Mouse (Mus musculus) ES-E14 (cell line): ENCODE results near the gene Rab1a. TPM values are rescaled to one million over a fixed set of nuclear protein-coding genes. Genes with fewer than 3 reads are reported as not detected.
"Not testable (repeated sequence)": the region's sequence is repeated elsewhere in the genome, so short reads cannot be mapped to it uniquely, and the experiment has no call there.

ENCODE experiments used
- DNase-seq: peaks from one replicate; pipeline ENCODE4 v3.0.0-alpha.2; 2013; ENCODE audit warnings: low read depth, low spot score
- H3K27ac ChIP-seq: 2 replicates; pipeline ENCODE4 v1.5.1; 2012; ENCODE audit warnings: low read depth, mild to moderate bottlenecking, low read length, moderate library complexity, mixed read lengths; ENCODE audit not compliant: poor library complexity, insufficient read depth, severe bottlenecking
- H3K36me3 ChIP-seq: 2 replicates; pipeline ENCODE4 v1.6.1; 2012; ENCODE audit warnings: mild to moderate bottlenecking, low read length, moderate library complexity, mixed read lengths; ENCODE audit not compliant: control insufficient read depth, poor library complexity, insufficient read depth, severe bottlenecking
- H3K4me1 ChIP-seq, 2 experiments: fragments of 150-350 bp in 1 of 2; sonication (generic) in 1 of 2; 2 replicates each; pipeline ENCODE4 v1.6.1; 2012; ENCODE audit warnings: low read length in 2 of 2, mild to moderate bottlenecking in 1 of 2, mixed read lengths in 1 of 2; ENCODE audit not compliant: control insufficient read depth in 2 of 2, insufficient read depth in 2 of 2, poor library complexity in 1 of 2
- H3K4me3 ChIP-seq, 2 experiments: fragments of 150-350 bp in 1 of 2; sonication (generic) in 1 of 2; 2 replicates each; pipeline ENCODE4 v1.5.1; 2012; ENCODE audit warnings: low read length in 2 of 2, low read depth in 1 of 2, mild to moderate bottlenecking in 1 of 2, mixed read lengths in 1 of 2; ENCODE audit not compliant: insufficient read depth in 1 of 2, poor library complexity in 1 of 2, severe bottlenecking in 1 of 2
- H3K9ac ChIP-seq: 2 replicates; pipeline ENCODE4 v1.6.1; 2012; ENCODE audit warnings: low read depth, mild to moderate bottlenecking, low read length, mixed read lengths; ENCODE audit not compliant: poor library complexity, insufficient read depth, severe bottlenecking
- H3K9me3 ChIP-seq: fragments of 150-350 bp; sonication (generic); 2 replicates; pipeline ENCODE4 v1.6.1; 2012; ENCODE audit warnings: low read depth, mild to moderate bottlenecking, low read length; ENCODE audit not compliant: control insufficient read depth, insufficient read depth
- CHD2 ChIP-seq: IDR thresholded peaks from 2 replicates; pipeline ENCODE4 v1.6.1; 2014; ENCODE audit warnings: mild to moderate bottlenecking, low read depth, low read length, inconsistent platforms
- HCFC1 ChIP-seq: IDR thresholded peaks from 2 replicates; pipeline ENCODE4 v1.6.1; 2012; ENCODE audit warnings: low read length, inconsistent platforms, borderline replicate concordance; ENCODE audit not compliant: insufficient read depth
- MAFK ChIP-seq: IDR thresholded peaks from 2 replicates; pipeline ENCODE4 v1.6.1; 2014; ENCODE audit warnings: mild to moderate bottlenecking, low read depth, low read length, inconsistent platforms; ENCODE audit not compliant: insufficient read depth
- ZC3H11A ChIP-seq: IDR thresholded peaks from 2 replicates; pipeline ENCODE4 v1.6.1; 2012; ENCODE audit warnings: low read depth, mild to moderate bottlenecking, inconsistent platforms, low read length, borderline replicate concordance
- ZNF384 ChIP-seq: IDR thresholded peaks from 2 replicates; pipeline ENCODE4 v1.6.1; 2012; ENCODE audit warnings: low read depth, low read length, inconsistent platforms
- in situ Hi-C, 2 experiments: fragments of 600-800 bp; cut with MboI; formaldehyde crosslinking; loops; one replicate each; pipeline ENCODE4 v1.15.1; 2025; ENCODE audit warnings: low sequenced_read_pairs in 2 of 2, inconsistent platforms in 1 of 2; ENCODE audit not compliant: unreplicated experiment in 2 of 2
- total RNA-seq: library from RNA; depleted of rRNA; stranded (reverse); fragments of 300-350 nt; gene quantifications from 2 replicates; pipeline ENCODE4 v1.2.3, GENCODE M21; 2012

The Rab1a gene
- total RNA-seq, 1 experiment, result 122 TPM

GRCm38 (mm10) chr11:20211838-20212237 is 10.6 kb downstream of the Rab1a start:
- no peak overlapping the region for H3K9ac ChIP-seq
- H3K4me3 ChIP-seq, result no peak overlapping the region
- peaks cover 7% of the 10 kb centered on the region for H3K36me3 ChIP-seq
- H3K9me3 ChIP-seq, result no peaks in the 10 kb centered on the region
- no peak overlapping the region for H3K27ac ChIP-seq
- no peak for TF ChIP-seq MAFK
- no peak for DNase-seq
- in situ Hi-C loops, result no loop called here
- peaks cover 3 to 5% of the 10 kb centered on the region in 2 experiments; a peak in 3 of 4 replicates for H3K4me1 ChIP-seq

GRCm38 (mm10) chr11:20214779-20215178 is 13.5 kb downstream of the Rab1a start:
- in situ Hi-C loops, result no loop called here

GRCm38 (mm10) chr11:20216415-20216814 is 15.2 kb downstream of the Rab1a start:
- Histone ChIP-seq H3K36me3 (peaks cover 8% of the 10 kb centered on the region), H3K27ac (no peak overlapping the region), H3K4me3 (no peak overlapping the region), H3K9me3 (no peaks in the 10 kb centered on the region), H3K9ac (no peak overlapping the region), H3K4me1 (peaks cover 0 to 4% of the 10 kb centered on the region in 2 experiments; a peak in 2 of 4 replicates)
- in situ Hi-C loops, result no loop called here
- no peak for DNase-seq
- no peak for TF ChIP-seq CHD2
- TF ChIP-seq ZC3H11A, result no peak
- TF ChIP-seq MAFK, result no peak
- TF ChIP-seq HCFC1, result no peak

More at GRCm38 (mm10) chr11:20214779-20215178, 13.5 kb downstream of the Rab1a start:
- Histone ChIP-seq H3K4me3 (no peak overlapping the region), H3K27ac (no peak overlapping the region; the same call in 1 of the 2 replicates), H3K36me3 (peaks cover 6% of the 10 kb centered on the region), H3K9ac (no peak overlapping the region), H3K4me1 (peaks cover 0 to 4% of the 10 kb centered on the region in 2 experiments; a peak in 1 of 4 replicates), H3K9me3 (no peaks in the 10 kb centered on the region)
- TF ChIP-seq CHD2 (no peak), ZC3H11A (0 out of 2 replicates have a peak, but pooled peaks have one; percentile 9)
- no peak for DNase-seq

GRCm38 (mm10) chr11:20217227-20217626 is 16.0 kb downstream of the Rab1a start:
- TF ChIP-seq CHD2, result no peak
- no peak for TF ChIP-seq ZNF384
- TF ChIP-seq HCFC1, result no peak
- no peak for TF ChIP-seq ZC3H11A
- no peak for TF ChIP-seq MAFK
- peaks cover 8% of the 10 kb centered on the region for H3K36me3 ChIP-seq
- peaks cover 0 to 4% of the 10 kb centered on the region in 2 experiments; a peak in 2 of 4 replicates for H3K4me1 ChIP-seq
- in situ Hi-C loops, result no loop called here
- no peak overlapping the region for H3K4me3 ChIP-seq
- H3K9ac ChIP-seq, result no peak overlapping the region
- H3K9me3 ChIP-seq, result no peaks in the 10 kb centered on the region
- no peak overlapping the region for H3K27ac ChIP-seq
- no peak for DNase-seq

GRCm38 (mm10) chr11:20221671-20222070 is 20.4 kb downstream of the Rab1a start:
- H3K9me3 ChIP-seq, H3K4me3 ChIP-seq, H3K27ac ChIP-seq, H3K4me1 ChIP-seq, in situ Hi-C loops, H3K9ac ChIP-seq, DNase-seq: not testable (repeated sequence)
- TF ChIP-seq ZNF384, result peak; percentile 89
- peaks cover 18% of the 10 kb centered on the region for H3K36me3 ChIP-seq
